Mouse (Mus musculus): ENCODE results near the gene Pnrc2. TPM values are rescaled to one million over a fixed set of nuclear protein-coding genes. Genes with fewer than 3 reads are reported as not detected.

Pnrc2 gene
- 53.2 and 55.2 TPM in 2 replicates for polyA plus RNA-seq (2015; fragmentation: Nextera tagmentation; extraction: Ambion mirVana)

- peak within 1 kb of the TSS; percentile 98 for H3K27ac ChIP-seq (ENCODE audit: low read depth)
- H3K4me1 ChIP-seq (ENCODE audit: insufficient read depth), result peaks cover 42% of the 10 kb centered on the region
- WGBS (ENCODE audit: insufficient replicate concordance), result under 1% methylated on average over 50 of the region's 60 CpGs
- H3K9ac ChIP-seq (replicated peaks), result peak within 1 kb of the TSS; percentile 90
- peaks cover 35% of the 10 kb centered on the region for H3K36me3 ChIP-seq (replicated peaks; ENCODE audit: insufficient read depth, low read length)
- no peak for TF ChIP-seq CTCF (IDR thresholded peaks at IDR 0.05; ENCODE audit: low read depth)
- TF ChIP-seq EP300 (IDR thresholded peaks at IDR 0.05; ENCODE audit: low read depth), result peak; percentile 51; the same call in 1 of the 2 replicates
- H3K4me3 ChIP-seq (ENCODE audit: low read depth, low read length), result peak within 1 kb of the TSS; percentile 74
- peak within 1 kb of the TSS; percentile 88 for H3K4me2 ChIP-seq (ENCODE audit: low read depth, low read length)
- H3K27me3 ChIP-seq (ENCODE audit: insufficient read depth, low read length), result no peaks in the 10 kb centered on the region
- DNase-seq (peak; percentile 95), ATAC-seq (peak; percentile 94)
- no peaks in the 10 kb centered on the region for H3K9me3 ChIP-seq (ENCODE audit: low read length)
Measured at GRCm38 (mm10) chr4:135873526-135874202, at the start of gene Pnrc2. TSS of gene Pnrc2 (minus strand) at chr4:135873850.

- Histone ChIP-seq H3K4me3 (ENCODE audit: low read depth, low read length) (peak overlapping the region; percentile 82), H3K36me3 (replicated peaks; ENCODE audit: insufficient read depth, low read length) (peaks cover 27% of the 10 kb centered on the region), H3K9me3 (ENCODE audit: low read length) (no peaks in the 10 kb centered on the region), H3K4me1 (ENCODE audit: insufficient read depth) (peaks cover 15% of the 10 kb centered on the region), H3K4me2 (ENCODE audit: low read depth, low read length) (peak overlapping the region; percentile 99), H3K27me3 (ENCODE audit: insufficient read depth, low read length) (no peaks in the 10 kb centered on the region), H3K9ac (replicated peaks) (peak overlapping the region; percentile 80; the same call in 1 of the 2 replicates), H3K27ac (ENCODE audit: low read depth) (peak overlapping the region; percentile 64; the same call in 1 of the 2 replicates)
- no peak for DNase-seq
- TF ChIP-seq EP300 (IDR thresholded peaks at IDR 0.05; ENCODE audit: low read depth) (no peak), CTCF (IDR thresholded peaks at IDR 0.05; ENCODE audit: low read depth) (no peak)
- 41% methylated on average over 1 of the region's 1 CpGs for WGBS (ENCODE audit: insufficient replicate concordance)
- no peak for ATAC-seq
Measured at GRCm38 (mm10) chr4:135922190-135922589, 48.5 kb upstream of the Pnrc2 start.

- no peak for ATAC-seq
- no peak for DNase-seq
- WGBS (ENCODE audit: insufficient replicate concordance), result 5% methylated on average over 26 of the region's 26 CpGs
Measured at GRCm38 (mm10) chr4:135921257-135922120, 47.8 kb upstream of the Pnrc2 start.

GRCm38 (mm10) chr4:135920304-135921241 is 46.9 kb upstream of the Pnrc2 start, which contains the start of gene Fuca1:
TSS of gene Fuca1 (plus strand) at chr4:135920735.
- Histone ChIP-seq H3K27me3 (ENCODE audit: insufficient read depth, low read length) (no peaks in the 10 kb centered on the region), H3K27ac (ENCODE audit: low read depth) (peak within 1 kb of the TSS; percentile 73), H3K4me1 (ENCODE audit: insufficient read depth) (peaks cover 15% of the 10 kb centered on the region), H3K36me3 (replicated peaks; ENCODE audit: insufficient read depth, low read length) (peaks cover 19% of the 10 kb centered on the region), H3K9me3 (ENCODE audit: low read length) (no peaks in the 10 kb centered on the region), H3K9ac (replicated peaks) (peak within 1 kb of the TSS; percentile 80), H3K4me2 (ENCODE audit: low read depth, low read length) (peak within 1 kb of the TSS; percentile 99), H3K4me3 (ENCODE audit: low read depth, low read length) (peak within 1 kb of the TSS; percentile 82)
- TF ChIP-seq CTCF (IDR thresholded peaks at IDR 0.05; ENCODE audit: low read depth) (peak; percentile 86), EP300 (IDR thresholded peaks at IDR 0.05; ENCODE audit: low read depth) (no peak; the same call in none of the 2 replicates)
- WGBS (ENCODE audit: insufficient replicate concordance), result 1% methylated on average over 60 of the region's 60 CpGs
- ATAC-seq (peak; percentile 94), DNase-seq (peak; percentile 98)

More at GRCm38 (mm10) chr4:135921257-135922120, 47.8 kb upstream of the Pnrc2 start:
- H3K9me3 ChIP-seq (ENCODE audit: low read length), result no peaks in the 10 kb centered on the region
- TF ChIP-seq CTCF (IDR thresholded peaks at IDR 0.05; ENCODE audit: low read depth), result no peak
- no peak for TF ChIP-seq EP300 (IDR thresholded peaks at IDR 0.05; ENCODE audit: low read depth)
- H3K27ac ChIP-seq (ENCODE audit: low read depth), result peak overlapping the region; percentile 64
- H3K4me2 ChIP-seq (ENCODE audit: low read depth, low read length), result peak overlapping the region; percentile 99
- H3K9ac ChIP-seq (replicated peaks), result peak overlapping the region; percentile 80
- peaks cover 15% of the 10 kb centered on the region for H3K4me1 ChIP-seq (ENCODE audit: insufficient read depth)
- peaks cover 25% of the 10 kb centered on the region for H3K36me3 ChIP-seq (replicated peaks; ENCODE audit: insufficient read depth, low read length)
- H3K27me3 ChIP-seq (ENCODE audit: insufficient read depth, low read length), result no peaks in the 10 kb centered on the region
- peak overlapping the region; percentile 82 for H3K4me3 ChIP-seq (ENCODE audit: low read depth, low read length)

- no peaks in the 10 kb centered on the region for H3K27me3 ChIP-seq (ENCODE audit: insufficient read depth, low read length)
- ATAC-seq (no peak), DNase-seq (no peak)
- peak overlapping the region; percentile 73 for H3K27ac ChIP-seq (ENCODE audit: low read depth)
- TF ChIP-seq EP300 (IDR thresholded peaks at IDR 0.05; ENCODE audit: low read depth) (no peak), CTCF (IDR thresholded peaks at IDR 0.05; ENCODE audit: low read depth) (no peak)
- H3K36me3 ChIP-seq (replicated peaks; ENCODE audit: insufficient read depth, low read length), result peaks cover 13% of the 10 kb centered on the region
- H3K9me3 ChIP-seq (ENCODE audit: low read length), result no peaks in the 10 kb centered on the region
- H3K4me2 ChIP-seq (ENCODE audit: low read depth, low read length), result peak overlapping the region; percentile 20; the same call in 1 of the 2 replicates
- WGBS (ENCODE audit: insufficient replicate concordance), result 62% methylated on average over 3 of the region's 3 CpGs
- H3K4me3 ChIP-seq (ENCODE audit: low read depth, low read length), result no peak overlapping the region
- H3K9ac ChIP-seq (replicated peaks), result no peak overlapping the region
- peaks cover 15% of the 10 kb centered on the region for H3K4me1 ChIP-seq (ENCODE audit: insufficient read depth)
Measured at GRCm38 (mm10) chr4:135919280-135919639, 45.6 kb upstream of the Pnrc2 start.
